Mouse (Mus musculus) forebrain, embryonic 10.5 days (tissue): ENCODE data around the gene Xrcc6. TPM values are rescaled to one million over a fixed set of nuclear protein-coding genes. Genes with fewer than 3 reads are reported as not detected.

Source experiments
- DNase-seq: peaks from one replicate; pipeline ENCODE4 v3.0.0-alpha.2; 2017; ENCODE audit warnings: low spot score; ENCODE audit errors: extremely low spot score
- H3K27ac ChIP-seq: fragments of 300-500 bp; sonication (generic); 2 replicates; pipeline ENCODE4 v1.5.1; 2016; ENCODE audit warnings: mild to moderate bottlenecking
- H3K27me3 ChIP-seq: fragments of 300-500 bp; sonication (generic); 2 replicates; pipeline ENCODE4 v1.6.1; 2016; ENCODE audit warnings: mild to moderate bottlenecking; ENCODE audit not compliant: poor library complexity, severe bottlenecking
- H3K36me3 ChIP-seq: fragments of 300-500 bp; sonication (generic); replicated peaks from 2 replicates; pipeline ENCODE4 v1.6.1; 2016; ENCODE audit warnings: mild to moderate bottlenecking, moderate library complexity
- H3K4me1 ChIP-seq: fragments of 300-500 bp; sonication (generic); 2 replicates; pipeline ENCODE4 v1.6.1; 2016
- H3K4me3 ChIP-seq: fragments of 300-500 bp; sonication (generic); 2 replicates; pipeline ENCODE4 v1.5.1; 2016; ENCODE audit warnings: mild to moderate bottlenecking, moderate library complexity
- H3K9me3 ChIP-seq: fragments of 300-500 bp; sonication (generic); 2 replicates; pipeline ENCODE4 v1.6.1; 2016; ENCODE audit warnings: mild to moderate bottlenecking, moderate library complexity
- WGBS: fragments of 180-500 bp; shearing (Covaris S2); methylation state at CpG from one replicate; pipeline ENCODE4 v1.1.7; 2016; 5-methylcytosine and 5-hydroxymethylcytosine counted together
- polyA plus RNA-seq: library from polyadenylated mRNA; unstranded; fragments of >200 nt; fragmentation: Nextera tagmentation; extraction: Ambion mirVana; gene quantifications from 2 replicates; pipeline ENCODE4 v1.2.1, GENCODE M21; 2016

The Xrcc6 gene
- 90.8 and 94.9 TPM in 2 replicates for polyA plus RNA-seq

DNA sequence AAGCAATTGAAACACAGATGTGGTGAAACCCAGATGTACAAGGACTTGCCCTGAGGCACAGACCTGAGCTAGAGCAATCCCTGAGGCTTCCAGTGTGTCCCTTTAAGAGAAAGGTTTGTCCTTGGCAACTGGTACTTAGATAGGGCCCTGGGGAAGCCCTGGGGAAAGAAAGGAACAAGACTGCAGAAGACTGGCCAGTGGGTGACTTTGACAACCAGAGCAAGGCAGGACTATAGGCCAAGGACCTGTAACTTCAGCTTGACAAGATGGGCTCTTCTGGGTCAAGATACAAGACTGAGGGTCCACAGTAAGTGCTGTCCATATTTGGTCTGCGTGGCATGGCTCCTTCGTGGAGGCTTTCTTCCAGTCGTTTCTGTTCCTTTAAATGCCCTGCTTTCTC, at the start of gene Xrcc6:
Gene Xrcc6 (plus strand): TSS at position 190 of the 400 bp plus-strand sequence.
- H3K4me1 ChIP-seq = peaks cover 22% of the 10 kb centered on the region
- no peak within 1 kb of the TSS for H3K27ac ChIP-seq
- 83% methylated on average over 3 of the region's 3 CpGs for WGBS
- DNase-seq = no peak
- H3K36me3 ChIP-seq = peaks cover 2% of the 10 kb centered on the region
- no peaks in the 10 kb centered on the region for H3K9me3 ChIP-seq
- no peaks in the 10 kb centered on the region for H3K27me3 ChIP-seq
- H3K4me3 ChIP-seq = no peak within 1 kb of the TSS

DNA sequence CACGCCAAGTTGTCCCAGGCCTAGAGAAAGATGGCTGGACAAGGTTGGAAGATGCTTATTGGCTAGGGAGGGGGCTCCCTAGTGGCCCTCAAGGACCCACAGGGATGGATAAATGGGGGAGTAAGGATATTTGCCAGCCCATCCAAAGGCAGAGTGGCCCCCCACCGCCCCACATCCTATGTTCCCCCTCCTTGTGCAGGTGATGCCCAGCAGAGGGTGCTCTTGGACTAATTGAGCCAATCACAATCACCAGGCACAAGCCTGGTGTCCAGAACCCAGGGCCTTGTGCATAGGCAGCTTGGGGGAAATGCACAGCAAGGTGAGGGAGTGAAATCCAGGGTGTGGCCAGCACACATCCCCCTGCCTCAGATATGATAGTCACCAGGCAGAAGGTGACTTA, 49.4 kb upstream of the Xrcc6 start:
- WGBS = 22% methylated on average over 2 of the region's 2 CpGs
- Histone ChIP-seq H3K27me3 (peaks cover 24% of the 10 kb centered on the region), H3K4me3 (peak overlapping the region; percentile 57; the same call in 1 of the 2 replicates), H3K36me3 (no peaks in the 10 kb centered on the region), H3K9me3 (no peaks in the 10 kb centered on the region), H3K4me1 (peaks cover 45% of the 10 kb centered on the region), H3K27ac (peak overlapping the region; percentile 26)
- peak; percentile 56 for DNase-seq

DNA sequence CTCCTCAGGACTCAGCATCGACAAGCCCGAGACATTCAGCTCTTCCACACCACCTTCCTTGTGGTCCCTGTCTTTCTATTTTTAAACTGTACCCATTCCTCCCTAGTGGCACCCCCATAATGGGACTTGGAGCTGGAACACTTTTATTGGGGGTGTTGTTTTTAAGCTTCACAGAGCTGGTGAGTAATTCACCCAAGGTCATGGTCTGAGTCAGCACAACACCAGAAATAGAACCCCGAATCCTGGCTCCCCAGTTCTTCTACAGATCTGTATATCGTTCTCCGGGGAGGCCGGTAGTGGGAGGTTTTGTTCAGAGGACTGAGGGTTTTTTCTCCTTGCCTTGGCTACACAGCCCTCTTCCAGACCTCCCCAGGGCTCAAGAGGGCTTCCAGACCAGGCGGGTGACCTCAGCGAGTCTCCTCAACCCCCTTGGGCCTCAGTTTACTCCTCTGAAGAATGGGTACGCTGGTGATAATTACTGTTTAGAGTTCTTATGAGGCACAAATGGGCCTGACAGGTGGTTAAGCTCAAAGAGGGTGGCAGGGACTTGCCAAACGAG, 48.4 kb upstream of the Xrcc6 start:
- H3K36me3 ChIP-seq = no peaks in the 10 kb centered on the region
- no peaks in the 10 kb centered on the region for H3K9me3 ChIP-seq
- H3K27me3 ChIP-seq = peaks cover 24% of the 10 kb centered on the region
- DNase-seq = no peak
- 89% methylated on average over 10 of the region's 10 CpGs for WGBS
- H3K4me1 ChIP-seq = peaks cover 49% of the 10 kb centered on the region
- H3K4me3 ChIP-seq = no peak overlapping the region
- H3K27ac ChIP-seq = no peak overlapping the region

DNA sequence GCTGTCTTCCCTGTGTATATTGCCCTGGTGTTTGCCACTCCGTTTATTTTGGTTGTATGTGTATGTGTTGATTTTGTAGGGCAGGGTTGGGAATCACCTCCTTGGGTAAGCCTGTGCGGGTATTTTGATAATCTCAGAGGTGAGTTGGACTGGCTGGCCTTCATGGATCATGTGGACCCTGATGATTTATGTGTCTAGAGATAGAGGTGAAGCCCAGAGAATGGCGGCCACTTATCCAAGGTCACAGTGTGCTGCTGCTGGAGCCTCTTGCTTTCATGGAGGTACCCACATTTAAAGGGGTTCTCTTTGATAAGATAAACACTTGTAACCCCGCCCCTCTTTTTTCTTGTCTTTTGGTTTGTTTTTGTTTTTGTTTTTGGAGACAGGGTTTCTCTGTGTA, 47.9 kb upstream of the Xrcc6 start:
- Histone ChIP-seq H3K4me1 (peaks cover 49% of the 10 kb centered on the region), H3K27ac (no peak overlapping the region), H3K4me3 (no peak overlapping the region), H3K36me3 (no peaks in the 10 kb centered on the region), H3K27me3 (peaks cover 24% of the 10 kb centered on the region), H3K9me3 (no peaks in the 10 kb centered on the region)
- 94% methylated on average over 4 of the region's 4 CpGs for WGBS
- no peak for DNase-seq

DNA sequence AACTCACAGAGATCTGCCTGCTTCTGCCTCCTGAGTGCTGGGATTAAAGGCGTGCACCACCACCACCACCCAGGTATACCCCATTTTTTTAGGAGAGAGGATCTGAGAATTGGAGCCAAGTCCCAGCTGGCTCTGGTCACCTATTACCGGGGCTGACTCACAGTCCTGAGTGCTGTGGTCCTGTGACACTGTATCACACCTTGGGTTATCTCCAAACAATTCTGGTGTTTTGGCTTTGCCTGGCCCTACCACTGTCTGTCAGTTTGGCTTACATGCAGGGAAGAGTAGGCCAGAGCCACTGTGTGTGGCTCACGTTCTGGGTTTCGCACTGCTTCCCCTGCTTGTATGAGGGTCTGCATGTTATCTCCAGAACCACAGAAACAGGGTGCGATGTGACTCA, 47.4 kb upstream of the Xrcc6 start:
- H3K36me3 ChIP-seq = no peaks in the 10 kb centered on the region
- H3K4me1 ChIP-seq = peaks cover 49% of the 10 kb centered on the region
- no peak overlapping the region for H3K27ac ChIP-seq

DNA sequence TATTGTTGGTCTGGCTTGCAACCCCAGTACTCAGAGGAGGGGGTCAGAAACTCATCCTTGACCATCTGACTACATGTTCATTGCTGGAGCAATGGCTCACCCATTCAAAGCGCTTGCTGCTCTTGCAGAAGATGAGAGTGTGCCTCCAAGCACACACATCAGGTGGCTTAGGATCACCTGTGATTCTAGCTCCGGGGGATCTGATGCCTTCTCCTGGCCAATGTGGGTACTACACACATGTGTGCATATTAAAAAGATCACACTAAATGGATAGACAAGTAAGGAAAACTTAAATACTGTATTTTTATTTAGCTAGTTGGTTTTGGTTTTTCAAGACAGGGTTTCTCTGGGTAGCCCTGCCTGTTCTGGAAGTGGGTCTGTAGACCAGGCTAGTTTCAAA, 46.6 kb upstream of the Xrcc6 start:
- H3K27me3 ChIP-seq = peaks cover 22% of the 10 kb centered on the region
- 94% methylated on average over 2 of the region's 2 CpGs for WGBS
- H3K4me3 ChIP-seq = no peak overlapping the region
- peaks cover 47% of the 10 kb centered on the region for H3K4me1 ChIP-seq
- H3K9me3 ChIP-seq = no peaks in the 10 kb centered on the region
- no peak for DNase-seq
- no peaks in the 10 kb centered on the region for H3K36me3 ChIP-seq
- no peak overlapping the region for H3K27ac ChIP-seq

More for the DNA sequence above, 47.4 kb upstream of the Xrcc6 start:
- 91% methylated on average over 5 of the region's 5 CpGs for WGBS
- no peak for DNase-seq
- H3K4me3 ChIP-seq = no peak overlapping the region
- H3K27me3 ChIP-seq = peaks cover 24% of the 10 kb centered on the region
- H3K9me3 ChIP-seq = no peaks in the 10 kb centered on the region

DNA sequence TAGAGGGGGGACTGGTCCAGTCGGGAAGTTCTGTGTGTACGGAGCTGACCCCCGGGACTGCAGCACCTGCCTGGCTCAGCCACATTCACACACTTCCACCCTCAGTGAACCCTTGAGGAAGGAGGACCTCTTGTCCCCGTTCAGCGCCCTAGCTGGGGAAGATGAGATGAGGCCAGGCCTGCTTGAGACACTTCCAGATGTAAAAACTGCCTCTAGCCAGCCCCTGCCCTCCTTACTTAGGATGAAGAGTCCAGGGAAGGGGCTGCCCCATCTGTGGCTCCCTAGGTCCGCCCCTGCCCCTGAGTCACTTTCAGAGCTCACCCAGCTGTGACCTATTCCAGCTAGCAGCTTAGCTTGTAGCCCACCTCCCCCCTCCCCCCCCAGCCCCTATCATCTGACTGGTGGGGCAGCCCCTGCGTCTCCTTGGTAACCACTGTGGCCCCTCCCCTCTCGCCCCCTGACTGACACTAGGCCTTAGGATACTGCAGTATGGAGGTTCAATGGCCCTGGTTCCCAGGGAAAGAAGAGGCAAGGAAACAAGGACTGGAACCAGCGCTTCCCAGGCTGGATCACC, 44.4 kb upstream of the Xrcc6 start:
- peak overlapping the region; percentile 31 for H3K4me3 ChIP-seq
- peaks cover 2% of the 10 kb centered on the region; the same call in 1 of the 2 replicates for H3K36me3 ChIP-seq
- WGBS = 3% methylated on average over 9 of the region's 9 CpGs
- 0 out of 2 replicates have a peak, but pooled peaks cover under 1% of the 10 kb centered on the region for H3K27me3 ChIP-seq
- peak overlapping the region; percentile 83 for H3K27ac ChIP-seq
- DNase-seq = peak; percentile 78
- peaks cover 25% of the 10 kb centered on the region for H3K4me1 ChIP-seq
- no peaks in the 10 kb centered on the region; the same call in 1 of the 2 replicates for H3K9me3 ChIP-seq

DNA sequence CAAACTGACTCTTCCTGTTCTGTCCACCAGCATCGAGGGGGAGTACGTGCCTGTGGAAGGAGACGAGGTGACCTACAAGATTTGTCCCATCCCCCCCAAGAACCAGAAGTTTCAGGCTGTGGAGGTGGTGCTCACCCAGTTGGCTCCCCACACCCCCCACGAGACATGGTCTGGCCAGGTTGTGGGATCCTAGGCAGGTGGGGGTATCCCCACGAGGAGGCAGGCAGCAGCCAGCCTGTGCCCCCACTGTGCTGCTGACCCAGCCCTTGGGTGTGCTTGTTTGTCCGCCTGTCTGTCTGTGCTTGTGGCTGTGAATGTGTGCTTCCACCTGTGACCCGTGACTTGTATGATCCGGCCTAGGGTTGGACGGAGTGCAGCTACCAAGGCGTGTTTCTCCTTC, 38.6 kb upstream of the Xrcc6 start:
- Histone ChIP-seq H3K36me3 (peaks cover 22% of the 10 kb centered on the region), H3K27me3 (no peaks in the 10 kb centered on the region), H3K9me3 (no peaks in the 10 kb centered on the region; the same call in 1 of the 2 replicates), H3K4me1 (0 out of 2 replicates have a peak, but pooled peaks cover 6% of the 10 kb centered on the region), H3K27ac (no peak overlapping the region), H3K4me3 (no peak overlapping the region)
- no peak for DNase-seq
- 85% methylated on average over 10 of the region's 10 CpGs for WGBS

DNA sequence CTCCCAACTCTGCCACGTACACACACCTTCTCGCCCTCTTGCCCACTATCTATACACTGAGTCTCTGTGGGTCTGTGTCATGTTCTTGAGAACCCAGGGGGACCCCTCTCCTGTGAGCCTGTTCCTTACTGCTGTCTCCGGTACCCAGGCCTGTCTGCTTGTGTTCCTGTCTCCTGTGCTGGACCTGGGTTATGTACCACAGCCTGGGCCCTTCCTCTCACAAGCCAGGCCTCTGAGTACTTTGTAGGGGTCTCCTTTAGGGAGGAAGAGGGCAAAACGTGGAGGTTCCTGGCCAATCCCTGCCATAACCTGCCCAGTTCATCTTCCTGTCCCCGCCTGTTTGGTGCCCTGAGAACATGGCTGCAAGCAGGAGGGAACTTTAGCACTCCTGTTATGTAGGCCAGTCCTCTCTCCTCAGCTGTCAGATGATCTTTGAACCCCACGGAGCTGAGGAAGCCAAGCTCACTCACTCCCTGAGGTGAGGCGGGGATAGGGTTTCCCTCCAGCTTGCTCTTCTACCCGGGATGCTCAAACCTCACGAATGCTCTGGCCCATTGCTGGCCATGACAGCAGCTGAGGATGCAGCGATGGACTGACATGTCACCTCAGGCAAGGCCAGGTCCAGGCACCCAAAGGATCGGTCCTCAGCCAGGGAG, 38.0 kb upstream of the Xrcc6 start:
- no peak for DNase-seq
- peaks cover 27% of the 10 kb centered on the region for H3K36me3 ChIP-seq
- no peak overlapping the region for H3K27ac ChIP-seq
- WGBS = 76% methylated on average over 11 of the region's 11 CpGs
- 0 out of 2 replicates have a peak, but pooled peaks cover 6% of the 10 kb centered on the region for H3K4me1 ChIP-seq
- no peak overlapping the region for H3K4me3 ChIP-seq
- H3K9me3 ChIP-seq = no peaks in the 10 kb centered on the region; the same call in 1 of the 2 replicates
- no peaks in the 10 kb centered on the region for H3K27me3 ChIP-seq

DNA sequence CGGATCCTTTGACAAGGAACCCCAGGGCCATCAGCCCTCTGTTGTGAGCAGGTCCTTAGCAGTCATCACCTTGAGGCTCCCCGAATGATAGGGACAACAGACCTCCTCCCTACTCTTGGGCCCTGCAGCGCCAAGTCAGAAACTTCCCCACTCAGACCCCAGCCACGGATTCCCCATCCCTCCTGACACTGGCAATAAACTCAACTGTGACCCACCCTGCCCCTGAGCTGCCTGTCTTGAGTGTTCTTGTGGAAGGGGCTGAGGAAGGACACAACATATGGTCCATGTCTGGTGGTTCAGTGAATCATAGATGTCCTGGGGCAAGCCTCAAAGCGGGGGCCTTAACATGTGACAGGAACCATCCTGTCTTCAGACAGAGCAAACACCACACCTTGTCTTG, 36.9 kb upstream of the Xrcc6 start:
- Histone ChIP-seq H3K27me3 (no peaks in the 10 kb centered on the region), H3K4me3 (no peak overlapping the region), H3K9me3 (no peaks in the 10 kb centered on the region; the same call in 1 of the 2 replicates), H3K36me3 (peaks cover 38% of the 10 kb centered on the region), H3K27ac (no peak overlapping the region), H3K4me1 (0 out of 2 replicates have a peak, but pooled peaks cover 6% of the 10 kb centered on the region)
- DNase-seq = no peak
- WGBS = 89% methylated on average over 5 of the region's 5 CpGs

DNA sequence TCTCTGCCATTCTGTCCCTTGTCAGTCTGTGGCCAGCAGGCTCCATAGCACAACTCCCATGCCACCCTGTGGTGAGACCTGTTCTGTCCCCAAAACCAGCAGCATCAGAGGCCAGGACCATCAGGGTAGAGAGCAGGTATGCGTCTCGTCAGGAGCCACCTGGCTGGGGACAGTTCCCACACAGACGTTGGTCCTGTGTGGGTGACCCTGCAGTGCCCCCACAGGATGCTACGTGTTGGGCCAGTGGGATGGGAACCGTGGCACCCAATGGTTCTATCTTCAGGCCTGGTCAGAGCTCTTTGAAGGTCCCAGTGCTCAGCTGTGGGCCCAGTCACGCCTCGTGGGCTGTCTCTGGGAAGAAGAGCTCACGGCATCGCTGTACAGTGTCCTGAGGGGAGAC, 36.5 kb upstream of the Xrcc6 start:
- H3K27ac ChIP-seq = no peak overlapping the region
- H3K4me3 ChIP-seq = no peak overlapping the region
- 93% methylated on average over 9 of the region's 9 CpGs for WGBS
- H3K4me1 ChIP-seq = 0 out of 2 replicates have a peak, but pooled peaks cover 6% of the 10 kb centered on the region
- DNase-seq = no peak
- H3K9me3 ChIP-seq = no peaks in the 10 kb centered on the region; the same call in 1 of the 2 replicates
- peaks cover 42% of the 10 kb centered on the region for H3K36me3 ChIP-seq
- no peaks in the 10 kb centered on the region for H3K27me3 ChIP-seq

DNA sequence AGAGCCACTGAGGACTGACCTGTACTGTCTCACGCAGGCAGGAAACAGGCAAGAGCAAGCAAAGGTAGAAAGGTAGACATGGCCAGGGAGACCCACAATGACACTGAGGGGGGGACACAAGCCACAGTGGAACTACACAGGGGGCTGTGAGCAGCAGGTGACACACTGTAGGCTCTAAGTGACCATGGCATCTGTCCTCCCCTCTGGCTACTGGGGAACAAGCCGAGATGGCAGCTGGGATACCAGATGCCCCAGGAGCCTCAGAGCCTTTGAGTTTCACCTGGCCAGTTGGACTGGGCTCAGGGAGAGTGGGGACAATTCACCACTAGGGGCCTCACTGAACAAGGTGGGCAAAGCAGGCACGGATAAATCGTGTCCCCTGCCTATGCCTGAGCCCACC, 35.3 kb upstream of the Xrcc6 start:
- H3K4me1 ChIP-seq = 0 out of 2 replicates have a peak, but pooled peaks cover 6% of the 10 kb centered on the region
- no peak overlapping the region for H3K4me3 ChIP-seq
- H3K27ac ChIP-seq = no peak overlapping the region
- H3K27me3 ChIP-seq = no peaks in the 10 kb centered on the region
- no peaks in the 10 kb centered on the region for H3K9me3 ChIP-seq
- 86% methylated on average over 4 of the region's 4 CpGs for WGBS
- DNase-seq = no peak
- peaks cover 48% of the 10 kb centered on the region for H3K36me3 ChIP-seq

DNA sequence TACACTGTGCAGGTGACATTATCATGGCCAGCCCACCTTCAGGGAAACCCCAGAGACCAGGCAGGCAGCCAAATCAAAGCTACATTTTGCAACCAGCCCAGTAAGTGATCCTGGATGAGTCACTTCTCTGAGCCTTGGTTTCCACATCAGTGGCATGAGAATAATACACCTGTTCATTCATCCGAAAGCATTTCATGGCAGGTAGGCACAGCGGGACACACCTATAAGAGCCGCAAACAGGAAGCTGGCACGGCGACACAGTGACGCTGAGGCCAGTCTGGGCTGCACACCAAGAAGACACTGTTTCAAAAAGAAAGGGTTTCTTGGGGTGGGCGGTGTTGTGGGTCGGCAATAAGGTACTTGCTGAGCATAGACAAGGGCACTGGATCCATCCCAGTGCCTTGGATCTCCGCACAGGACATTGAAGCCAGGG, 33.5 kb upstream of the Xrcc6 start:
- peaks cover 48% of the 10 kb centered on the region for H3K36me3 ChIP-seq
- no peak overlapping the region for H3K27ac ChIP-seq
- no peaks in the 10 kb centered on the region for H3K27me3 ChIP-seq
- no peaks in the 10 kb centered on the region for H3K9me3 ChIP-seq
- H3K4me1 ChIP-seq = 0 out of 2 replicates have a peak, but pooled peaks cover 3% of the 10 kb centered on the region
- WGBS = 96% methylated on average over 9 of the region's 9 CpGs
- no peak overlapping the region for H3K4me3 ChIP-seq
- no peak for DNase-seq
